Mouse (Mus musculus): ENCODE measurements around the gene Dgkq. TPM values are rescaled to one million over a fixed set of nuclear protein-coding genes. Genes with fewer than 3 reads are reported as not detected.

Gene Dgkq
- polyA plus RNA-seq, 2 experiments, result 12.5 to 35.3 TPM

DNA sequence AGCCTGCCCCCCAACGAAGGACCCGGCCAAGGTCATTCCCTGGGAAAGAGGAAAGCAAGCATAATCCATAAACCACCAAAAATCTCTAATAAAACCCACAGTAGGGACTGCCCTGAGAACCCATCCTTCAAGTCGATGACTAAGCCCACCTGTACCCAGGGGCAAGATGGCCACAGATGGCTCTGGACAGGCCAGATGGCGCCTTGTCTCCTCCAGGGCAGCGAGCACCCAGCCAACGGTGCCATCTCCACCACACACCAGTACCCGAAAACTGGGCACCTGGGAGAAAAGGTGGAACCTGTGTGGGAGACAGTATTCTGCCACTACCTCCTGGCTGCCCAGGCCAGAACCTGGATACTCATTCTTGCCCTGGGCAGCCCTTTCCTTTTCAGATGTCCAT, 19.1 kb downstream of the Dgkq start:
- H3K36me3 ChIP-seq (ENCODE audit: control insufficient read depth, insufficient read depth, low read length), result peaks cover 91% of the 10 kb centered on the region
- H3K27me3 ChIP-seq (ENCODE audit: control insufficient read depth, insufficient read depth, low read length), result no peaks in the 10 kb centered on the region
- H3K9me3 ChIP-seq (ENCODE audit: control insufficient read depth, low read length), result no peaks in the 10 kb centered on the region
- H3K4me3 ChIP-seq (replicated peaks; ENCODE audit: low read length), result no peak overlapping the region
- no peak overlapping the region for H3K4me2 ChIP-seq (replicated peaks; ENCODE audit: low read depth, low read length, severe bottlenecking)
- DNase-seq (ENCODE audit: low spot score) (no peak), ATAC-seq (ENCODE audit: low FRiP score, low read depth) (no peak)
- WGBS, result 92% methylated on average over 7 of the region's 7 CpGs
- no peak overlapping the region for H3K9ac ChIP-seq (ENCODE audit: low read depth, low read length, severe bottlenecking)
- H3K27ac ChIP-seq (replicated peaks; ENCODE audit: low read depth, low read length), result no peak overlapping the region
- no peak for TF ChIP-seq POLR2A (IDR thresholded peaks at IDR 0.05; ENCODE audit: borderline replicate concordance, extremely low read depth, insufficient read depth, insufficient read length)
- no peaks in the 10 kb centered on the region for H3K4me1 ChIP-seq (ENCODE audit: control insufficient read depth, insufficient read depth, low read length)

DNA sequence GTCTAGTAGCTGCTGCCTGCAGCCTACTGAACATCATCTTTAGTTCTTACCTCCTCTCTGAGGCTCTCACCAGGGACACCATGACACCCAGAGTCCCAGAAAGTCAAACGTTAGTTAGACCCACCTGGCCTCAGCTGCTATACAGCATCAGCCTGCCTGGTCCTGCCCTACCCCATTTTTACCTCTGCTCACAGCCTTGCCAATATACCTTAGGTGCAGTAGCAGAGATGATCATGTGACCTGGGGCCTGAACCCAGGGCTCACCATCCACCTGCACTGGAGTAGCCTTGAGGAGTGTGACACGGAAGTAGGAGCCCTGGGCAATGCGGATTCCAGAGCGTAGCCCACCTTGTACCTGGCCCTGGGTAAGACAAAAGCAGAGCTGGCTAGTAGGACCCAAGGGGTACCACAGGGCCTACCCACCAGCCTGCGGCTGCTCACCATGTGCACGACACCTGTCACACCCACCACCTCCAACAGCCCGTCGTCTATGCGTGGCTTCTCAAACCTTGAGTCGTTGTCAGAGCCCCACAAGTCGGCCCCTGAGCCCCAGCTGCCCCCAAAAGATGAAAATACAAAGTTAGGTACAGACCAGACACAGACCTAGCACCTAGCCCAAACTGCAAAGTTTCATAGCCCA, 20.4 kb downstream of the Dgkq start:
- DNase-seq (ENCODE audit: low spot score) (no peak), ATAC-seq (ENCODE audit: low FRiP score, low read depth) (no peak)
- Histone ChIP-seq H3K27me3 (ENCODE audit: control insufficient read depth, insufficient read depth, low read length) (no peaks in the 10 kb centered on the region), H3K9ac (ENCODE audit: low read depth, low read length, severe bottlenecking) (no peak overlapping the region), H3K27ac (replicated peaks; ENCODE audit: low read depth, low read length) (no peak overlapping the region), H3K4me3 (replicated peaks; ENCODE audit: low read length) (no peak overlapping the region), H3K36me3 (ENCODE audit: control insufficient read depth, insufficient read depth, low read length) (peaks cover 88% of the 10 kb centered on the region), H3K9me3 (ENCODE audit: control insufficient read depth, low read length) (no peaks in the 10 kb centered on the region), H3K4me2 (replicated peaks; ENCODE audit: low read depth, low read length, severe bottlenecking) (no peak overlapping the region), H3K4me1 (ENCODE audit: control insufficient read depth, insufficient read depth, low read length) (no peaks in the 10 kb centered on the region)
- WGBS, result 86% methylated on average over 11 of the region's 11 CpGs
- TF ChIP-seq POLR2A (IDR thresholded peaks at IDR 0.05; ENCODE audit: borderline replicate concordance, extremely low read depth, insufficient read depth, insufficient read length), result no peak

DNA sequence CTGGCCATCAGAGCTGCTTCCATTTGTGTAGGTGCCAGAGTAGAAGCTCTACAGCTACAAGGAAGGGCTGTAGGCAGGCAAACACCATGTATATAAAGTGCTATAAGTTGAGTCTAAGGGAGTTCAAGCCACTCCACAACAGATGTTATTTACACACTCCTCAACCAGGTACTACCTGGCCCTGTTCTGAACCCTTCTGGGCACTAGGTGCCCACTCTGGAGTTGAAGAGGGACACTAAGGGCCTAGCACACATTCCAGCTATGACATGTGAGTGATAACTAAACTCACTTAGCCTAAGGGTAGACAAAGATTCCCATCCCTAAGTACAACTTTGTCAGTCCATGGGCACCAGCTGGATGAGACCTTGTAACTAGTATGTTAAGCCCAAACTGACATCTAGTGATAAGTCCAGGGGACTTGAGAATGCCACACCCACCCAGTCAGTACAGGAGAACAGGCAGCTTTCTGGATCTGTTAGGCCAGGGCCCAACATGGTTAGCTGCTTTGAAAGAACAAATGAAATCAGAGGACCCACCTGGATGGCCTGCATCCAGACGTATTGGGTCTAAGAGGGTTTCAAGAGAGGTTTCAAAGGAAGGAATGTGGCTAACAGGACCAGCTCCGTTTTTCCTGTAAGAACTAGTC, 21.5 kb downstream of the Dgkq start:
- no peak overlapping the region for H3K4me3 ChIP-seq (replicated peaks; ENCODE audit: low read length)
- H3K36me3 ChIP-seq (ENCODE audit: control insufficient read depth, insufficient read depth, low read length), result peaks cover 85% of the 10 kb centered on the region
- no peaks in the 10 kb centered on the region for H3K27me3 ChIP-seq (ENCODE audit: control insufficient read depth, insufficient read depth, low read length)
- no peaks in the 10 kb centered on the region for H3K9me3 ChIP-seq (ENCODE audit: control insufficient read depth, low read length)
- ATAC-seq (ENCODE audit: low FRiP score, low read depth) (no peak), DNase-seq (ENCODE audit: low spot score) (no peak)
- no peak overlapping the region for H3K9ac ChIP-seq (ENCODE audit: low read depth, low read length, severe bottlenecking)
- no peak overlapping the region for H3K27ac ChIP-seq (replicated peaks; ENCODE audit: low read depth, low read length)
- TF ChIP-seq POLR2A (IDR thresholded peaks at IDR 0.05; ENCODE audit: borderline replicate concordance, extremely low read depth, insufficient read depth, insufficient read length), result no peak
- no peak overlapping the region for H3K4me2 ChIP-seq (replicated peaks; ENCODE audit: low read depth, low read length, severe bottlenecking)
- no peaks in the 10 kb centered on the region for H3K4me1 ChIP-seq (ENCODE audit: control insufficient read depth, insufficient read depth, low read length)
- 88% methylated on average over 2 of the region's 2 CpGs for WGBS

- Histone ChIP-seq H3K9me3 (ENCODE audit: control insufficient read depth, low read length) (no peaks in the 10 kb centered on the region), H3K27me3 (ENCODE audit: control insufficient read depth, insufficient read depth, low read length) (no peaks in the 10 kb centered on the region), H3K9ac (ENCODE audit: low read depth, low read length, severe bottlenecking) (no peak overlapping the region), H3K36me3 (ENCODE audit: control insufficient read depth, insufficient read depth, low read length) (peaks cover 84% of the 10 kb centered on the region), H3K4me1 (ENCODE audit: control insufficient read depth, insufficient read depth, low read length) (no peaks in the 10 kb centered on the region), H3K4me2 (replicated peaks; ENCODE audit: low read depth, low read length, severe bottlenecking) (no peak overlapping the region), H3K27ac (replicated peaks; ENCODE audit: low read depth, low read length) (no peak overlapping the region), H3K4me3 (replicated peaks; ENCODE audit: low read length) (no peak overlapping the region)
- no peak for ATAC-seq (ENCODE audit: low FRiP score, low read depth)
- 86% methylated on average over 2 of the region's 2 CpGs for WGBS
- no peak for TF ChIP-seq POLR2A (IDR thresholded peaks at IDR 0.05; ENCODE audit: borderline replicate concordance, extremely low read depth, insufficient read depth, insufficient read length)
- DNase-seq (ENCODE audit: low spot score), result no peak
Observed at GRCm38 (mm10) chr5:108647311-108647710, 22.2 kb downstream of the Dgkq start.

DNA sequence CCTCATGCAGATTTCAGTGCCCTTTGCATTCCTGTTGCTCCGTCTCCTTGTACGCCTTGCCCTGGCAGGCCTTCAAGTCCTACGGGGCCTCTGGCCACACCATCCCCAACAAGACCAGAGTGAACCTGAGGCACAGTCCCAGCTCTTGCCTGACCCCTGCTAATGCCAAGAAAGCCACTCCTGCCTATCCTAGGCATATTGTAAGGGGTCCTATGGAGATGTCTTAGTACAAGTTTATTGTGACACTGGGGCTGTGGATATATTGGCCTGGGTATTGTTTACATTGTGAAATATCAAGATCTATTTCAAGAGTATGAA, 23.2 kb downstream of the Dgkq start:
- Histone ChIP-seq H3K27ac (replicated peaks; ENCODE audit: low read depth, low read length) (no peak overlapping the region), H3K4me1 (ENCODE audit: control insufficient read depth, insufficient read depth, low read length) (no peaks in the 10 kb centered on the region), H3K9me3 (ENCODE audit: control insufficient read depth, low read length) (no peaks in the 10 kb centered on the region), H3K4me3 (replicated peaks; ENCODE audit: low read length) (no peak overlapping the region), H3K9ac (ENCODE audit: low read depth, low read length, severe bottlenecking) (no peak overlapping the region), H3K4me2 (replicated peaks; ENCODE audit: low read depth, low read length, severe bottlenecking) (no peak overlapping the region), H3K27me3 (ENCODE audit: control insufficient read depth, insufficient read depth, low read length) (no peaks in the 10 kb centered on the region), H3K36me3 (ENCODE audit: control insufficient read depth, insufficient read depth, low read length) (peaks cover 77% of the 10 kb centered on the region)
- DNase-seq (ENCODE audit: low spot score) (no peak), ATAC-seq (ENCODE audit: low FRiP score, low read depth) (no peak)
- 92% methylated on average over 3 of the region's 3 CpGs for WGBS
- no peak for TF ChIP-seq POLR2A (IDR thresholded peaks at IDR 0.05; ENCODE audit: borderline replicate concordance, extremely low read depth, insufficient read depth, insufficient read length)
